Mouse (Mus musculus) hindlimb bud, embryonic 11.5 days (tissue): ENCODE measurements around the gene Clnk.
A peak's percentile ranks its signal among the peaks of the same experiment; 100 is the strongest.

Source experiments
- DNase-seq: peaks from one replicate; pipeline ENCODE4 v3.0.0-alpha.2; 2012; ENCODE audit warnings: low read depth, low spot score; ENCODE audit errors: extremely low spot score

Gene Clnk

DNA sequence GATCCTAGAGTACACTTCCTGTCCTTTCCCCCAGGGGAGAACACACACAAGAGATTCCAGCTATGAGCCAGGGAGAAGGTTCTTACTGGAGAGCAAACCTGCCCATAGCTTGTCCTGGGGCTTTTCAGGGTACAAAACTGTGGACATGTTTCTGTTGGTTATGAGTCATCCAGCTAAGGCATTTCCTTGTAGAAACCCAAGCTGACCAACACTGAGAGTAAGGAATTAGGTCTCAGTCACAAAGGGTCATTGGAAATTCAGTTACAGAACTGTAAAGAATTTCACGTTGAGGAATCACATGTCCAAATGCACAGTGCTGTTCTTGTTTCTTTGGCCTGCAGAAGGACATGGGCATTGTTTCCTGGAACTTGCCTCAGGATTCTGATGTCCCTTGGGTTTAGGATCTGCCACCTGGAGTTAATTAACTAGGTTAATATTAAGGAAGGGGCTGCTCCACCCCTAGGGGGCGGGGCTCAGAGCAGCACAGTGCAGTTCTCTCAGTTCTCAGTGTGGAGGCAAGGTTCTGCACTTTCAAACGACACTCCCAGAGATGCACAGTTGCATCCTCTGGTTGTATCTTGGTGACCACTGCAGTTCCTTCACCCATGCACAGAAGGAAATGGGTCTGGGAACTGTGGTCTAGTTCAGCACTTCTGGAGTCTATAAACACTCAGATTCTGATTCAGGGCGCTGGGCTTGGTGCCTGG is 18.4 kb downstream of the Clnk start:
- peak; percentile 57 for DNase-seq

DNA sequence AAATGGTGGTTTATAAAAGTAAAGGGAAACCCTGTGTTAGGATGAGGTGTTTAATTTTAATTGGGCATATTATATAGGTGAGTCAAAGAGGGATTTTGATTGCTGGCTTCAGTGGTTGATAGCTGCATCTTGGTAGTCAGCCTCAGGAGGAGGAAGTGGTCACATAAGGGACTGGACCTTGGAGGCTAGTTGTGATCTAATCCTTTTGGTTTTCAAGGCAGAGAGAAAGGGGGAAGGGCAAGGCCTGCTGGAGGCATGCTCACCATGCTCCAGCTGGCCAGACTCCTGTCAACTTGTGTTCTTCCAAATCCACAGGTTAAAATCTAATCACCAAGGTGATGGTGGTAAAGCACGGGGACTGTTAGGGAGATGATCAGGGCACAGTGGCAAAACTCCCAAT is 19.0 kb downstream of the Clnk start:
- DNase-seq: no peak

DNA sequence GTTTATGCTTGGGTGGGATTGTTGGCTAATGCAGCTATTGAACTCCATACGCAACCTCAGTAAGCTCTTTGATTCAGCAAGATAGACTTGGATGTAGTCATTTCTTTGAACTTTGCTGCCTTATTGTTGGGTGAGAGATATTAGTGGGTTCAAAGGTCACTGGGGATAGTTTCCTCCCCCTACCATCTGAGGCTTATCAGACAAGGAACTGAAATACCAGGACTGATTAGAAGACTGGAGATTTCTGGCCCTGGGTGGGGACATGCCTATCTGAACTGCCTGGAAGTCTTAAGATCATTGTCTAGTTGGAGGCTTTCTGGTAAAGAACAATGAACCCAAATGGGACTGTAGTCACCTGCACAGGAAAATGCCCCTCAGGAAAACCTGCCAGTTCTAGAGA is 26.4 kb downstream of the Clnk start:
- no peak for DNase-seq

DNA sequence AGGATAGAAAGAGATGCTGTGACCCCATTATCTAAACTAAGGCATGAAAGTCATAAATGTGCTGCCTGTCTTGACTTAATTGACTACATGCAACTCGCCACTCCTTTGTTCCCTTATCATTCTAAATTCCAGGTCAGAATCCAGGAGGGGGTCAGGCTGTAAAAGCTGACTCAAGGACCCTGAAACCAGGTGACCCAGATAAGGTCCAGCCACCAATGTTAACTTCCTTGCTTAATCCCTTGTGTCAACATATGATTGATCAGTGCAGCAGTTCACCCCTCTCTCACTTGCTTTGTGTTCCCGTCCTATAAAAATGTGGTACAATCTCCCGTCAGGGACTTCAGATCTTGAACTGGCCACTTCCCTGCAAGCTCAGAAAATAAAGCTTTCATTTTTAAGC is 31.1 kb downstream of the Clnk start:
- DNase-seq: no peak

DNA sequence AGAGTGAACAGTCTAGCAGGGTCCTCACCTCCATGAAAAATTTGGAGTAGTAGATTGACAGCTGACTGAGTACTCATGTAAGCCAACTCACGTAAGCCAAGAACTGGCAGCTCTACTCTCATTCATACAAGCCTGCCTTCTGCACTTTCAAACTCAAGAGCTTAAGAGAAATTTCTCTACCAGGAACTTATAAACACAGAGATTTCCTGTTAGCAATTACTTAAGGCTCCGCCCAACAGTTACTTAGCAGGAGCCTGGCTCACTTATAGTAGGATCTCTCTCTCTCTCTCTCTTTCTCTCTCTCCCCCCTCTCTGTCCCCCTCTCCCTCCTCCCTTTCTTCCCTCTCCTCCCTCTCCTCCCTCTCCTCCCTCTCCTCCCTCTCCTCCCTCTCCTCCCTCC is 32.3 kb downstream of the Clnk start:
- DNase-seq: no peak

DNA sequence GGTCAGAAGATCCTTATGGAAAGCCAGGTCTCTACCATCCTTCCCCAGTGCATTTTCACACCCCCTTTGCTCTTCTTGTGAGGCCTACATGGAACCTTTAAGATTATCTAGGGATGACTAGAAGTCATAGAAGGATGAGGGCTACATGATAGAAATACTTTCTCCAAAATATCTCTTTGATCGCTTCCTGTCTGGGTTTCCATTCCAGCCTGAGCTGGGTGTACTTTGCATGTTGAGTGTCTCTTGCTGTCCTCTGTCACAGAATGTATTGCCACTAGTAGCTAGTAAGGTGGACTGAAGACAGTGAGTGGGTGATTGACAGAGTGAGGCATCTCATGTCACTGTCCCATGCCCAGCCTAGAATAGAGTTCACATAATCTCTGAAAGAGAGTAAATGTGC is 36.6 kb downstream of the Clnk start:
- no peak for DNase-seq

DNA sequence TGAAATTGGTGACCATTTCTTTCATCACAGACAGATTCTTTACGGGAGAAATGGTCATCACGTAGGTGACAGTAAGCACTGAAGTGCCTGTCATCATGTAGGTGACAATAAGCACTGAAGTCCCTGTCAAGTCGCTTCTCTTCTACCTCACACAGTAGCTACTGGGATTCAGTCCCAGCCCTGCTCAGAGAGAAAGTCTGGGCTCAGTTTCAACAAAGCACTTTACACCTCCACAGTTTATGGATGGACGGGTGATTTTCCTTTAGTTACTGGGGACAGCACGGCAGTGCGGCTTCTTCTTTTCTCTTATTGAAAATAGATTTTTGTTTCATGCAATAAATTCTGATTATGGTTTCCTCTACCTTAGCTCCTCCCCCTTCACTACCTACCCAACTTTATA is 49.3 kb downstream of the Clnk start:
- DNase-seq: no peak

DNA sequence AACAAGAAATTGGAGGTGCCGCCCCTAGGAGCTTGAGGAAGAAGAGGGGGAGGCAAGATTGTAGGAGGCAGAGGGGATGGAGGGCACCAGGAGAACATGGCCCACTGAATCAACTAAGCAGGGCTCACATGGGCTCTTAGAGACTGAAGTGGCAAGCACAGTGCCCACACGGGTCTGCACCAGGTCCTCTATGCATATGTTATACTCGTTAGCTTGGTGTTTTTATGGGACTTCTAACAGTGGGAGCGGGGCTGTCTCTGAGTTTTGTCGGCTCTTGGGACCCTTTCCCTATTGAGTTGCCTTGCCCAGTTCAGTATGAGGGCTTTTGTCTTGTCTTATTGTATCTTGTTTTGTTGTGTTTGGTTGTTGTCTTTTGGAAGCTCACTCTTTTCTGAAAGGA is 50.0 kb downstream of the Clnk start:
- DNase-seq: no peak

DNA sequence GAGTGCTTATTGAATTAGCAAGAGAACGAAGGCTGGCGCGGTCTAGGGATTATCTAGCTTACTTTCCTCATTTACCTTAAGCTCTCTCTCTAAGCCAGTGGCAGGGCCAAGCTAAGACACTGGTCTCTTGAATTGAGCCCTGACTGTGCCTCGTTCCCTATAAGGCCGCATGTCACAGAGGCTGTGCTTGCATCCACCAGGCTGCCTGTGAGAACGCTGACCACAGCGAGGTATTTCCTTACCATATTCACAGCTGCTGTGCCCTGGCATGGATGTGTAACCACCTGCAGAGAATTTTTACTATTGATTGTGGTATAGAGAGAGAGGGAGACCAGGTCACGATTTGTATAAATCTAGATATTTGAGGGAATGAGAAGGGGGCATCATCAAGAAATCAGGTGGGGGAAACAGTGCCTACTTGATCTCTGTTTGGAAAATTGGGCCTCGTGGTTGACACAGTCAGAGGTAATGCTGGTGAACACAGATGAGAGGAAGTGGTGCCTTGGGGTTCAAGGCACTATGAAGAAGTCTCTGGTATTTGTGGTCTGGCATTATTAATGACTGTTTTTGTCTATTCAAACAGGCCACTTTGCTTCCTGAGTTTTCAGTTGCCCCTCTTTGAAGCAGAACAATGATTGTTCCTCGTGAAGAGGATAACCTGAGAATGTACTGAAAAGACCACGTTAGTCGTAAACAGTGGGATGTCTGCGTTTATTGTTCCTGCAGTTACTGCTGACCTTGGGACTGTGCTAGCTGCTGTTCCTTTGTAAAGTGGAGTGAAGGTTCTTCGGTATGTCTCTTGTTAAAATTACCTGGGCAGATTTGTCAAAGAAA is 52.3 kb downstream of the Clnk start:
- no peak for DNase-seq

DNA sequence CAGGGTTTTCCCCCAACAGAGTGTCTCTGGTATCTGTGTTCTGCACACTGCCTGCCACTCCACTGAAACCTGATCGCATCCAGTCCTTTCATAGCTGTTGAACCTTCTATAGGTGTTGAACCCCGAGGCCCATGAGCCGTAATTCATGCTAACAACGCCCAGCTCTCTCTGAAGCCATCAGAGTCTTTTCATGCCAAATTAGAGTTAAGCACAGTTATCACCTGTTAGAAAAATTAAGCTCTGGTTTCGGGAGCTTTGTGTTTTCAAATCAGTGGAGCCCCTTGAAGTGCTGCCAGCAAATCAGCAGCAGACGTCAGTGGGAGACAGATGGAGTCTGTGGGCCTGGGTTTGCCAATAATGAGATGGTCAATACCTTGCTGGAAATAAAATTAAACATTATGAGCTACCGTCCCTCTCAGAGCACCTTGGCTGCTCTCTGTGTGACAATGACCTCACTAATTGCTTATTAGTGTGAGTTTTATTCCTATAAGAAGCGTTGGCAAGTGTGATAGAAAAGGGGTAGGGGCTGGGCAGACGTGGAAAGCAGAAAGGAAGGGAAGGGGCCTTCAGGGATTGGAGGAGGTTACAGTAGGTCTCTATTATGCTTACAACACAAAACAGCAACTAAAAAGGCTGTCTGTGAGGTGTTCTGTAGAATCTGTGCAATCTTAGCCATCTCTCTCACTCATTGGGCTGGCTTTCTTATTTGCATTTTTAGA is 63.1 kb downstream of the Clnk start:
- DNase-seq: no peak

DNA sequence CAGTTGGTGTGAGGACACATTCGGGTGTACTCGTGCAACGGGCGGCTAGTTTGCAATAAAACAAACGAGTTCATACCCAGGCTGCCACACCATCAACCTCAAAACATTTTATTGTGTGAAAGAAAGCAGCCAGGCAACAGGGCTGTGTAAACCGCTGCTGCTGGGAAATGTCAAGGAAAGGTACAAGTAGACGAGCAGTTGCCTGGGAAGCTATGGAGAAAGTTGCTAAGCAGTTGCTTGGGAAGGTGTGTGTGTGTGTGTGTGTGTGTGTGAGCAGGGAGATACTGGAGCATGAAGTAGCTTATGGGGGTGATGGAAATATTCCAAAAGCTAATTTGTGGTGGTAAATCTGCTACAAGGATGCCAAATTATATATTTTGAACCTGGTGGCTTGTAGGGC is 63.7 kb downstream of the Clnk start:
- DNase-seq: no peak

DNA sequence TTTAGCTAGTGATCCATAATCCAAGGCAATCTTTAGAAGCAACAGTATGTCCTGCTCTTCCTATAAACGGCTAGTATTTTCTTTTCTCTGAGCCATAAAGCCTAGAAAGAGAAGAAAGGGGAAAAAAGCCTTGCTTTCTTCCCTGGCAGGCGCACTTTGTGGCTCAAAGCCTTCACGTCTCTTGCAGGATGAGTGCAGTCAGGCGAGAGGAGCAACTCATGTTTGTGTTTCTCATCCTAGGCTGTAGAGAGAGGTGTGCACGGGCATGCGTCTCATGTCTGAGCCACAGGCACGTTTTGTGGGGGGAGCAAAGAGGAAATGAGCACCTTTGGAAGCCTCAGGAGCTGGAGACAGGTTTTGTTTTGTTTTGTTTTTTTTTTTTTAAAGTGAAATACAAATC is 64.2 kb downstream of the Clnk start:
- DNase-seq: no peak

DNA sequence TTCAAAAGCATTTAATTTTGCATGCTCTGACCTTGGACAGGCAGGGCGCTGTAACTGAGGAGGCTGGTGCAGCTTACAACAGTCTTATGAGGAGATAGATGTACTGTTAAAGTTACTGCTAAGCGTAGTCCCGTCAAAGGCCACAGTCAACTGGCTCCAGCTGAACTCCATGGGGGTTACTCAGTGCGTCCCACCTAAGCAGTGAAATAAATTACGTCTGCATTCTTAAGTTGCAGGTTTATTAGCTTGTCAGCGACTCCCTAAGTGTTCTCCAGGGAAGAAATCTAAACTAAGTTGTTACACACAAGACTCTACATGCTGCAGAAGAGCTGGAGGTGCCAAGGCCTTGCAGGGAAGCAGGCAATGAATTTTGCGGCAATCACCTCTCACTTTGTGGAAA is 77.7 kb downstream of the Clnk start:
- peak; percentile 46 for DNase-seq

DNA sequence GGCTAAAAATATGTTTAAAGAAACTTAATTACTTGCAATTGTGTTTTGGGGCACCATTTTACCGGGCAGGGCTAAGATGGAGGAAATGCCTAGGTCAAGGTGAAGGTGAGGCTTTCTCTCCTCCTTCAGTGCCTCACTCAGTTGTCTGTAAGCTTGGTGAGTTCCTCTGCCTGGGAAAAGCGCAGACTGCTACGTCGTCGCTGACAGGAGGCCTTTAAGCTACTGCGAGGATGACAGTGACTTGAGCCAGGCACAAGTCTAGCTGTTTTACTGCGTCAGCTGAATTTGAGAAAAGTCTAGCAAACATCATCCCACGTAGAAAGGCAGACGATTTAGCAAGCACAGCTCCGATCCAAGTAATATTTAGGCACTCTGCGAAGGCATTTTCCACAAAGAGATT is 81.5 kb downstream of the Clnk start:
- no peak for DNase-seq

DNA sequence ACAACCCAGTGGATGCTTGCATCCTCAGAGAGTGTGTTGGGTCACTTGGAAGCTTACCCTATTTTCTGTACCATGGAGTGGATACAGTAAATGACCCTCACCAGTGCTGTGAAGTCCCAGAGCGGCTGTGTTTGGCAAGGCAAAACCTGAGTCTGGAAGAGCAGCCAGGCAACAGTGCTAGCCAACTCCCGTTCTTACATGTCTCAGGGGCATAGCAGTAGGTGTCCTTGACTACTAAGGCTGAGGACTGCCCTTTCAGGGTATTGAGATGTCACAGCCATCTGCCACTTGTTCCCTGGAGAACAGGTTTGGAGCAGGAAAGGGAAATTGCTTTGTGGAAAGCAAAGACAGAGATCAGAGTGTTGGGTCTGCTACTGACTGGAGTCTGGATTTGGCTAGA is 85.5 kb downstream of the Clnk start:
- DNase-seq: no peak

DNA sequence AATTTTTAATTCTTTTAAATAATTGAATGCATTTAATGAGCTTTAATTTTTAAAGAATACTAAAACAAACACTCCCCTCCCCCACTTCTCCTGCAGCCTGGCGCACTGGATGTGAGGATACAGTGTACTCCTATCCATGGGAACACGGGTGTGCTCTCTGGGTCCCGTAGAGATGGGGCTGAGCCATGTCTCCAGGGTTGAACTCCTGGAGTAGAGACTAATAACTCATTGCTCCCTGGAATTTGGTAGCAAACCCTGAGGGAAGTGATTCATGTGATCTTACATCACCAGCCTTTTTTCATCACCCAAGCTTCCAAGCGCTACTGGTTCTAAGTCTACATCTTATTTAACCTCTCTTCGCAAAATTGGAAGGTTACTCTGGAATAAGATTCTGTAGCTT is 87.8 kb downstream of the Clnk start:
- no peak for DNase-seq

DNA sequence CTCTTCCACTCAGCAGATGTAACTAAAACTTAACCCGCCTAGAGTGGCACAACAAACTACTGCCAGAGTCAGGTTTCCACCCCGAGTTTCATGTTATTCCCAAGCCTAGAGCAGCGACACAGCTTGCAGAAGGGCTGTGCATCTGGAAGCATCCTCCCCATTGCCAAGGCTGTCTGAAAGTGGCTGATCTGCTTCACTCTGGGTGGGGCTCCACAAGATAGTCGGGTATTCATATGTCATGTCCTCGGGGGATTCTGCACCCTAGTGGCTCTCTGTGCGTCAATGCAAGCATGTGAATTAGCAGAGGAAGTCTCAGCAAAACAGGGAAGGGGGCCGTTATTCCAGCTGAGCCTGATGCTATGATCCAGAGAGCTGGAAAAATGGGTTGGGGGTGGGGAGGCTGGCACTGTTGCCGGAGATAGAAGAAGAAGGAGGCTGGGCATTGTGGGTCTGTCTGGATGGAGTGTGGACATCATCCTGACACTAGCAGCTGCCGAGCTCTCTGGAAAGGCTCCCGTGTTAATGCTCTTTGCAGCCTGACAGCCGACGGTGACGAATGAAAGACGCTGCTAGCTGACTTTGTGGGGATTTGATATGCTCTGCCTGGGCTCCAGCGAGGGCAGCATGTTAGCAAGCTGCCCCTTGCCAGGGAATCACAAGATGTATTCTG is 88.6 kb downstream of the Clnk start:
- no peak for DNase-seq

DNA sequence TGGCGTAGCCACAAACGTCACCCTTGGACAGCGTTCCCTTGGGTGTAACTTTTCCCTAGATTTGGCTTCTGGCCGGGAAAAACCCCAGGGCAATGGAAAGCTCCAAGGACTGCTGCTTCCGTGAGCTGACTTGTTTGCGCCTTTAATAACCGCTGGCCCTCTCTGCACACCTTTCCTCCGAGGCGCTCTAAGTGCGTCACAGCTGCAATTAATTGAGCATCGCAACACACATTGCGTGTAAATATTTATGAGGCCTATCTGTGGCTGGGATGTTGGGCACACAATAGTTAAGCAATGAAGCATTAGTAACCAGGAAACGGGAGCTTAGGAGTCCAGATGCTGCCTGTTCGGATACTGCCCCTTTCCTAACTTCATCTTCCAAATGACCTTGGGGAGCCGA is 90.5 kb downstream of the Clnk start:
- no peak for DNase-seq

DNA sequence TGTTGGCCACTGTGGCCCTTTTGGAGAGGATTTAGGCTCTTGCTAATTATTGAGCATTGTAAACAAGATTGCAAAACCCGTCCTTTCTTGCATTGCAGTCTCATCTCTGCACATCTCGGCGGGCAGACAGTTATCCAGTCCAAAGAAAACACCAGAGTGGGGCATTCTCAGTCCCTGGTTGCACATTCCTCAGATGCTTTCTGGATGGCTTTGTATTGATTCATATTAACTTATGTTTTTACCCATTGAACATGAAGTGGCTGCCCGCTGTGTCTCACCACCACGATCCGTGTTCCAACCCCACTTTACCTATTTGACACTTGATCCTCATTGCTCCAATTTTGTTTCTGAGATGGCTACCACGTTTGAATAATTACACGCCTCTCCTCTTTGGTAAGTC is 90.9 kb downstream of the Clnk start:
- DNase-seq: no peak

DNA sequence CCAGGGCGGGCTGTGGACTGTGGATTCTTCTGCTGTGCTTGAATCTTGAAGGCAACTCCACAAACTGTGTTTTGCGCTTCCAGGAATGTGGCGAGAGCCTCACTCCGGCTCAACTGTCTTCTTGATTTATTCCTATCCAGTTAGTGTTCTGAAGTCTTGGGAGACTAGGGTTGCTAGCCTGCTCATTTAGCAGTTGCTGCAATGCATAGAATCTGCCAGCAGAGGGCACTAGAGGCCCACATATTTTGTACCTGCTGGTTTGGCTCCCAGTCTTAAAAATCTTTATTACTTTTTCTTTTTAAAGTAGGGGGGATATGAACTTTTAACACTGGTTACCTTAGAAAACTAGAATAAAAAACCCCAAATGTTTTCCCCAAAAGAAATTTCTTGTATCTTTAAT is 94.8 kb downstream of the Clnk start:
- peak; percentile 58 for DNase-seq

DNA sequence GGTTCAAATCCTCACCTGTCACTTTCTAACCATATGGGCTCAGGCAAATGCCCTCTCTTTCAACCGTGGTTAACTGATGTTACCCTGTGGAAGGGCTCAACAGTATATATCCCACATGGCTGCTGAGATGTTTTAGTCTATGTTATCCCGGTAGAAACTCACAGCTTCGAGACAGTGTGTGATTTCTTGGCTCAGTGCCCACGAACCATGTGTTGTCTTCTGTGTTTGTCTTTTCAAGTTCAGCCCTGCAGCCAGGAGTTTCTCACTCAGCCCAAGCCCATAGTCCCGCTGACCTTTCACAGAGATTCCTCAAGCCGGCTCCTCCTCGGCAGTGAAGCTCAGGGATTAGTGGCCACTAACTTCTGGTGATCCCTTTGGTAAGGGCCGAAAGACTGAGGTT is 96.0 kb downstream of the Clnk start:
- DNase-seq: no peak

DNA sequence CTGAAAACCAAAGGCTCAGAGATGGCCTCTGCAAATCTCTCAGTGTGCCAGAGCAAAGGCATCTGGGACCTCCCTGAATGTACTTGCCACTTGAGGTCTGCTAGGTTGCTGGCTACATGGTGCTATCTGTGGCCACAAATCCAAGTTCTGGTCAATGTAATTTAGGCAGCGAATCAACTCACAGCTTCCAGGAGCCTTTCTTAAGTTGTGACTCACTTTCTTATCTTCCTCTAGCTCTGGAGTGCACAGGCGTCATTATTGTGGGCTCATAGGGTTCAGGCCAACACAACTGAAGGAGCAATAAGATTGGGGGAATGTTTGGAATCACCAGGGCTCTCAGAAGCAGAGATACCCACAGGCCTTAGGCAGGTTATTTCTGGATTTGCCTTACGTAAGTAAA is 96.6 kb downstream of the Clnk start:
- no peak for DNase-seq
